Mouse (Mus musculus): ENCODE measurements around the gene Ampd3.

Gene Ampd3

GRCm38 (mm10) chr7:110769094-110769493 lies 1.1 kb downstream of the Ampd3 start:
- DNase-seq (ENCODE audit: low read depth, low spot score), result peak; percentile 38

- no peak for DNase-seq (ENCODE audit: low read depth, low spot score)
These were observed 2.9 kb downstream of the Ampd3 start for GRCm38 (mm10) chr7:110770949-110771348.

- no peak for DNase-seq (ENCODE audit: low read depth, low spot score)
These were observed 4.3 kb downstream of the Ampd3 start for GRCm38 (mm10) chr7:110772343-110772742.

GRCm38 (mm10) chr7:110773204-110774002 lies 5.4 kb downstream of the Ampd3 start:
- DNase-seq (ENCODE audit: low read depth, low spot score), result no peak

- DNase-seq (ENCODE audit: low read depth, low spot score), result no peak
These were observed 6.1 kb downstream of the Ampd3 start for GRCm38 (mm10) chr7:110774077-110774476.

- DNase-seq (ENCODE audit: low read depth, low spot score), result no peak
These were observed 6.7 kb downstream of the Ampd3 start for GRCm38 (mm10) chr7:110774674-110775073.

- DNase-seq (ENCODE audit: low read depth, low spot score), result peak; percentile 31
These were observed 9.4 kb downstream of the Ampd3 start for GRCm38 (mm10) chr7:110777146-110778001.

GRCm38 (mm10) chr7:110778933-110779332 lies 10.9 kb downstream of the Ampd3 start:
- no peak for DNase-seq (ENCODE audit: low read depth, low spot score)

- DNase-seq (ENCODE audit: low read depth, low spot score), result no peak
These were observed 11.7 kb downstream of the Ampd3 start for GRCm38 (mm10) chr7:110779605-110780111.

GRCm38 (mm10) chr7:110780520-110780919 lies 12.5 kb downstream of the Ampd3 start:
- DNase-seq (ENCODE audit: low read depth, low spot score), result no peak

- DNase-seq (ENCODE audit: low read depth, low spot score), result no peak
These were observed 13.3 kb downstream of the Ampd3 start for GRCm38 (mm10) chr7:110781231-110781711.

- peak; percentile 13 for DNase-seq (ENCODE audit: low read depth, low spot score)
These were observed 14.1 kb downstream of the Ampd3 start for GRCm38 (mm10) chr7:110782135-110782534.

- DNase-seq (ENCODE audit: low read depth, low spot score), result no peak
These were observed 15.0 kb downstream of the Ampd3 start for GRCm38 (mm10) chr7:110782845-110783478.

GRCm38 (mm10) chr7:110784965-110785364 lies 17.0 kb downstream of the Ampd3 start:
- DNase-seq (ENCODE audit: low read depth, low spot score), result no peak

GRCm38 (mm10) chr7:110785741-110786146 lies 17.7 kb downstream of the Ampd3 start:
- no peak for DNase-seq (ENCODE audit: low read depth, low spot score)

GRCm38 (mm10) chr7:110787310-110787709 lies 19.3 kb downstream of the Ampd3 start:
- DNase-seq (ENCODE audit: low read depth, low spot score), result no peak

GRCm38 (mm10) chr7:110790878-110791277 lies 22.9 kb downstream of the Ampd3 start:
- no peak for DNase-seq (ENCODE audit: low read depth, low spot score)

- no peak for DNase-seq (ENCODE audit: low read depth, low spot score)
These were observed 24.2 kb downstream of the Ampd3 start for GRCm38 (mm10) chr7:110792201-110792600.

GRCm38 (mm10) chr7:110792834-110793233 lies 24.8 kb downstream of the Ampd3 start:
- no peak for DNase-seq (ENCODE audit: low read depth, low spot score)

GRCm38 (mm10) chr7:110794722-110795121 lies 26.7 kb downstream of the Ampd3 start:
- no peak for DNase-seq (ENCODE audit: low read depth, low spot score)

- DNase-seq (ENCODE audit: low read depth, low spot score), result no peak
These were observed 28.5 kb downstream of the Ampd3 start for GRCm38 (mm10) chr7:110796367-110797051.

All from R1 (cell line).